Mouse (Mus musculus) CH12.LX (cell line): Measurements from ENCODE around the gene Zfr2. TPM values are rescaled to one million over a fixed set of nuclear protein-coding genes. Genes with fewer than 3 reads are reported as not detected.

Experiments used
- DNase-seq: peaks from one replicate; pipeline ENCODE4 v3.0.0-alpha.2; 2013; ENCODE audit errors: extremely low read depth
- H3K27ac ChIP-seq: 2 replicates; pipeline ENCODE4 v1.5.1; 2012; ENCODE audit warnings: low read depth, mild to moderate bottlenecking, control low read depth, moderate library complexity; ENCODE audit not compliant: insufficient read depth
- H3K27me3 ChIP-seq: replicated peaks from 2 replicates; pipeline ENCODE3; 2012; ENCODE audit warnings: inconsistent platforms
- H3K36me3 ChIP-seq, 2 experiments: replicated peaks in 1 of 2; 2 replicates each; pipeline versions ENCODE3 to v1.6.1; 2012; ENCODE audit warnings: inconsistent platforms in 1 of 2, low read length in 1 of 2, mild to moderate bottlenecking in 1 of 2, mixed read lengths in 1 of 2, moderate library complexity in 1 of 2; ENCODE audit not compliant: control insufficient read depth in 1 of 2, insufficient read depth in 1 of 2
- H3K4me1 ChIP-seq, 2 experiments: 2 replicates each; pipeline ENCODE4 v1.6.1; 2012; ENCODE audit warnings: inconsistent platforms in 1 of 2, moderate library complexity in 1 of 2; ENCODE audit not compliant: insufficient read depth in 2 of 2, control insufficient read depth in 1 of 2
- H3K4me2 ChIP-seq: 2 replicates; pipeline ENCODE4 v1.6.1; 2012; ENCODE audit warnings: low read depth, mild to moderate bottlenecking, control low read depth; ENCODE audit not compliant: poor library complexity, insufficient read depth, severe bottlenecking
- H3K4me3 ChIP-seq, 3 experiments: fragments of 150-350 bp in 1 of 3; sonication (generic) in 1 of 3; replicated peaks in 1 of 3; 2 replicates each; pipeline versions ENCODE3 to v1.5.1; 2011 to 2012; ENCODE audit warnings: low read depth in 2 of 3, low read length in 2 of 3, mild to moderate bottlenecking in 2 of 3, moderate library complexity in 2 of 3, control low read depth in 1 of 3, improper control_type of control experiment in 1 of 3, inconsistent platforms in 1 of 3, mixed read lengths in 1 of 3; ENCODE audit not compliant: poor library complexity in 1 of 3
- H3K79me2 ChIP-seq: replicated peaks from 2 replicates; pipeline ENCODE4 v1.6.1; 2012; ENCODE audit warnings: mild to moderate bottlenecking, moderate library complexity; ENCODE audit not compliant: control insufficient read depth, poor library complexity, insufficient read depth, severe bottlenecking; ENCODE audit errors: extremely low read depth
- H3K9ac ChIP-seq: 2 replicates; pipeline ENCODE4 v1.6.1; 2012; ENCODE audit warnings: low read depth, mild to moderate bottlenecking, control low read depth, moderate library complexity; ENCODE audit not compliant: insufficient read depth
- H3K9me3 ChIP-seq: replicated peaks from 2 replicates; pipeline ENCODE3; 2012; ENCODE audit warnings: low read length, inconsistent platforms, mixed read lengths
- CTCF ChIP-seq, 2 experiments: IDR thresholded peaks in 1 of 2; conservative IDR thresholded peaks in 1 of 2; 2 replicates each; pipeline ENCODE4 v1.5.1; 2011 to 2012; ENCODE audit warnings: low read depth in 2 of 2, low read length in 2 of 2, improper control_type of control experiment in 1 of 2, inconsistent platforms in 1 of 2, mild to moderate bottlenecking in 1 of 2, moderate library complexity in 1 of 2
- ELF1 ChIP-seq: IDR thresholded peaks from 2 replicates; pipeline ENCODE4 v1.6.1; 2014; ENCODE audit warnings: low read depth, mild to moderate bottlenecking, inconsistent platforms, low read length, improper control_type of control experiment
- EP300 ChIP-seq: IDR thresholded peaks from 2 replicates; pipeline ENCODE4 v1.6.1; 2011; ENCODE audit warnings: low read length, improper control_type of control experiment
- ETS1 ChIP-seq: conservative IDR thresholded peaks from 2 replicates; pipeline ENCODE4 v1.6.1; 2012; ENCODE audit warnings: low read depth, mild to moderate bottlenecking, inconsistent platforms, low read length, improper control_type of control experiment, moderate library complexity
- GABPA ChIP-seq: IDR thresholded peaks from 2 replicates; pipeline ENCODE4 v1.6.1; 2012; ENCODE audit warnings: low read depth, low read length, improper control_type of control experiment, inconsistent platforms; ENCODE audit not compliant: insufficient replicate concordance
- JUN ChIP-seq: IDR thresholded peaks from 2 replicates; pipeline ENCODE4 v1.6.1; 2011; ENCODE audit warnings: low read depth, mild to moderate bottlenecking, low read length, improper control_type of control experiment, moderate library complexity; ENCODE audit not compliant: insufficient read depth
- KAT2A ChIP-seq: IDR thresholded peaks from 2 replicates; pipeline ENCODE4 v1.6.1; 2012; ENCODE audit warnings: low read length, improper control_type of control experiment, inconsistent platforms; ENCODE audit not compliant: insufficient replicate concordance
- MAFK ChIP-seq: IDR thresholded peaks from 2 replicates; pipeline ENCODE4 v1.6.1; 2011; ENCODE audit warnings: low read length, improper control_type of control experiment; ENCODE audit not compliant: insufficient replicate concordance
- MAX ChIP-seq: IDR thresholded peaks from 2 replicates; pipeline ENCODE4 v1.6.1; 2011; ENCODE audit warnings: low read length, improper control_type of control experiment
- MAZ ChIP-seq: IDR thresholded peaks from 2 replicates; pipeline ENCODE4 v1.6.1; 2012; ENCODE audit warnings: low read depth, mild to moderate bottlenecking, inconsistent platforms, low read length, improper control_type of control experiment, moderate library complexity
- MEF2A ChIP-seq: IDR thresholded peaks from 2 replicates; pipeline ENCODE4 v1.6.1; 2014; ENCODE audit warnings: low read depth, mild to moderate bottlenecking, inconsistent platforms, low read length, improper control_type of control experiment, borderline replicate concordance
- MYC ChIP-seq: IDR thresholded peaks from 2 replicates; pipeline ENCODE4 v1.6.1; 2011; ENCODE audit warnings: low read depth, mild to moderate bottlenecking, improper control_type of control experiment, low read length
- PAX5 ChIP-seq: IDR thresholded peaks from 2 replicates; pipeline ENCODE4 v1.6.1; 2012; ENCODE audit warnings: low read length, inconsistent platforms, mixed read lengths
- POLR2AphosphoS2 ChIP-seq: IDR thresholded peaks from 2 replicates; pipeline ENCODE4 v1.6.1; 2011; ENCODE audit warnings: low read depth, low read length, improper control_type of control experiment
- RAD21 ChIP-seq: IDR thresholded peaks from 2 replicates; pipeline ENCODE4 v1.6.1; 2011; ENCODE audit warnings: low read depth, mild to moderate bottlenecking, low read length, improper control_type of control experiment, moderate library complexity
- RCOR1 ChIP-seq: conservative IDR thresholded peaks from 2 replicates; pipeline ENCODE4 v1.6.1; 2012; ENCODE audit warnings: low read depth, mild to moderate bottlenecking, inconsistent platforms, low read length, improper control_type of control experiment
- SIN3A ChIP-seq: IDR thresholded peaks from 2 replicates; pipeline ENCODE4 v1.6.1; 2012; ENCODE audit warnings: low read length, improper control_type of control experiment, inconsistent platforms
- TBP ChIP-seq: conservative IDR thresholded peaks from 2 replicates; pipeline ENCODE4 v1.6.1; 2011; ENCODE audit warnings: low read depth, low read length, improper control_type of control experiment
- USF1 ChIP-seq: IDR thresholded peaks from 2 replicates; pipeline ENCODE4 v1.6.1; 2014; ENCODE audit warnings: low read depth, mild to moderate bottlenecking, inconsistent platforms, low read length, improper control_type of control experiment
- USF2 ChIP-seq: conservative IDR thresholded peaks from 2 replicates; pipeline ENCODE4 v1.6.1; 2011; ENCODE audit warnings: low read depth, low read length, improper control_type of control experiment
- ZC3H11A ChIP-seq: IDR thresholded peaks from 2 replicates; pipeline ENCODE4 v1.6.1; 2012; ENCODE audit warnings: low read depth, mild to moderate bottlenecking, inconsistent platforms, low read length, improper control_type of control experiment
- ZKSCAN1 ChIP-seq: IDR thresholded peaks from 2 replicates; pipeline ENCODE4 v1.6.1; 2012; ENCODE audit warnings: low read depth, inconsistent platforms, low read length, improper control_type of control experiment, borderline replicate concordance
- dilution Hi-C: fragments of 300-500 bp; cut with MboI; formaldehyde crosslinking; loops from 2 replicates; pipeline ENCODE4 v1.14.3; 2020; ENCODE audit warnings: low sequenced_read_pairs; ENCODE audit not compliant: extremely low pct_unique_long_range_greater_than_20kb, extremely low pct_ligation_motif_present
- in situ Hi-C: fragments of 300-500 bp; cut with MboI; formaldehyde crosslinking; loops from 3 replicates; pipeline ENCODE4 v1.14.3; 2019; ENCODE audit warnings: low sequenced_read_pairs, low pct_ligation_motif_present, low pct_unique_long_range_greater_than_20kb, mixed read lengths
- polyA plus RNA-seq: library from polyadenylated mRNA; unstranded; fragments of >175 nt; gene quantifications from 2 replicates; pipeline ENCODE4 v1.2.1, GENCODE M21; 2012; ENCODE audit warnings: low read depth; ENCODE audit not compliant: insufficient read length
- total RNA-seq, 2 experiments: library from RNA; depleted of rRNA; stranded (reverse); fragments of 300-350 nt in 1 of 2; fragments of >200 nt in 1 of 2; gene quantifications; 2 replicates each; pipeline ENCODE4 v1.2.3; 2012 to 2014

Gene Zfr2
- total and polyA plus RNA-seq, 3 experiments = 1.0 to 13.5 (median 2.4) TPM

DNA sequence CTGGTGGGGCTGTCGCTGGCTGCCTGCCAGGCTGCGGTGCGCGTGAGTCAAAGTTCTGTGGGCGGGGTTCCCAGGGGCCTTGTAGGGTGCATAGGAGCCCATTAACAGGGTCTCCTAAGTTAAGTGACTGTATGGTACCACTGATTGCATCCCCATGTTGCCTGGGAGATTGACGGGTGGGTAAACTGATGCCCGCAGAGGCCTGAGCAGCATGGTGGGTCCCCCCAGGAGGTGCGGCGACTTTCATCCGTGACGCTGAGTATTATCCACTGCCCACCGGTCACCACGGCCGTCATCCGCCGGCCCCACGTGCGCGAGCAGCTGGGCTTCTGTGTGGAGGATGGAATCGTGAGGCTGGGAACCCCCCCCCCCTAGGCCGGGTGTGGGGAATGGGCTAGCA lies 39.4 kb downstream of the Zfr2 start:
- TF ChIP-seq RAD21 = no peak
- TF ChIP-seq MAZ = no peak
- TF ChIP-seq MYC = no peak
- no peak for TF ChIP-seq KAT2A
- TF ChIP-seq GABPA = no peak
- no peak for TF ChIP-seq POLR2AphosphoS2
- TF ChIP-seq ZKSCAN1 = no peak
- TF ChIP-seq TBP = no peak
- no peak for TF ChIP-seq USF1
- no peak for TF ChIP-seq JUN
- no peak for TF ChIP-seq RCOR1
- no peak for TF ChIP-seq ELF1
- TF ChIP-seq, all 38 proteins: peak for 0
- dilution Hi-C loops = no loop called here
- H3K27ac ChIP-seq = no peak overlapping the region
- H3K36me3 ChIP-seq = peaks cover 46 to 57% of the 10 kb centered on the region in 2 experiments
- in situ Hi-C loops = no loop called here
- H3K4me3 ChIP-seq = no peak overlapping the region
- H3K9ac ChIP-seq = no peak overlapping the region
- no peaks in the 10 kb centered on the region for H3K27me3 ChIP-seq
- no peaks in the 10 kb centered on the region for H3K9me3 ChIP-seq
- no peak for DNase-seq
- H3K4me2 ChIP-seq = no peak overlapping the region
- H3K4me1 ChIP-seq = peaks cover 7 to 29% of the 10 kb centered on the region in 2 experiments
- H3K79me2 ChIP-seq = peaks cover 14% of the 10 kb centered on the region

DNA sequence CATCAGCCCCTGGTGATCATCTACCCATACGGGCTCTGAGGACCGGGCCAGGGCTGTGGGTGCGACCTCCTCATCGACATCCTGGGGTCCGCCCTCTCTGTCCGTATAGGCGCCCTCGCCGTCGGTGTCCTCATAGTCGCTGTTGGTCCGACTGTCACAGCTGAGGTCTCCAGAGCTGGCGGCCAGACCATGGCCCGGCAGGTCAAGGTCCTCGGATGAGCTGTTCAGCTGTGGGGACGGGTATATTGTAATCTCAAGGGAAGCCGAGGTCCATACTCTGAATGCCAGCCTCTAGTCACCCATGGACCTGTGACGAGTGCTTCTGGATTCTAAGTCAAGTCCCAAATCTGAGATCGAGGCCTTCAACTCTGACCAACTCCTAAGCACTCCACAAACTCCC lies 40.9 kb downstream of the Zfr2 start:
- Histone ChIP-seq H3K27me3 (no peaks in the 10 kb centered on the region), H3K79me2 (peaks cover 5% of the 10 kb centered on the region), H3K9ac (no peak overlapping the region), H3K36me3 (peaks cover 46 to 57% of the 10 kb centered on the region in 2 experiments), H3K27ac (no peak overlapping the region), H3K4me1 (peaks cover 6 to 22% of the 10 kb centered on the region in 2 experiments), H3K9me3 (no peaks in the 10 kb centered on the region), H3K4me3 (no peak overlapping the region), H3K4me2 (no peak overlapping the region)
- in situ Hi-C loops = no loop called here
- no peak for TF ChIP-seq CTCF (conservative IDR thresholded peaks at IDR 0.05 in 1 of 2, IDR thresholded peaks at IDR 0.05 in 1 of 2; ENCODE audit: low read depth in 2 of 2, low read length in 2 of 2)
- no peak for TF ChIP-seq USF2
- no peak for TF ChIP-seq MEF2A
- no peak for TF ChIP-seq MAX
- no peak for TF ChIP-seq EP300
- TF ChIP-seq ELF1 = no peak
- no peak for TF ChIP-seq SIN3A
- TF ChIP-seq KAT2A = no peak
- no peak for TF ChIP-seq RAD21
- TF ChIP-seq MAFK = no peak
- TF ChIP-seq ZC3H11A = no peak
- no peak for TF ChIP-seq PAX5
- no peak for TF ChIP-seq MAZ
- TF ChIP-seq ETS1 = no peak
- dilution Hi-C loops = no loop called here
- DNase-seq = no peak
